Mouse (Mus musculus) left cerebral cortex, adult 8-10 months (tissue): ENCODE data around the gene Foxs1. TPM values are rescaled to one million over a fixed set of nuclear protein-coding genes. Genes with fewer than 3 reads are reported as not detected.

Experiments used
- DNase-seq, 2 experiments: peaks; one replicate each; pipeline ENCODE4 v3.0.0; 2022; ENCODE audit warnings: low spot score in 2 of 2
- total RNA-seq, 4 experiments: library from RNA; stranded (reverse); gene quantifications; 2 replicates each; pipeline ENCODE4 v1.2.4; 2022

Gene Foxs1
- total RNA-seq, 4 experiments from 2014 or later = 0.34 to 0.88 (median 0.74) TPM; not detected in 1

DNA sequence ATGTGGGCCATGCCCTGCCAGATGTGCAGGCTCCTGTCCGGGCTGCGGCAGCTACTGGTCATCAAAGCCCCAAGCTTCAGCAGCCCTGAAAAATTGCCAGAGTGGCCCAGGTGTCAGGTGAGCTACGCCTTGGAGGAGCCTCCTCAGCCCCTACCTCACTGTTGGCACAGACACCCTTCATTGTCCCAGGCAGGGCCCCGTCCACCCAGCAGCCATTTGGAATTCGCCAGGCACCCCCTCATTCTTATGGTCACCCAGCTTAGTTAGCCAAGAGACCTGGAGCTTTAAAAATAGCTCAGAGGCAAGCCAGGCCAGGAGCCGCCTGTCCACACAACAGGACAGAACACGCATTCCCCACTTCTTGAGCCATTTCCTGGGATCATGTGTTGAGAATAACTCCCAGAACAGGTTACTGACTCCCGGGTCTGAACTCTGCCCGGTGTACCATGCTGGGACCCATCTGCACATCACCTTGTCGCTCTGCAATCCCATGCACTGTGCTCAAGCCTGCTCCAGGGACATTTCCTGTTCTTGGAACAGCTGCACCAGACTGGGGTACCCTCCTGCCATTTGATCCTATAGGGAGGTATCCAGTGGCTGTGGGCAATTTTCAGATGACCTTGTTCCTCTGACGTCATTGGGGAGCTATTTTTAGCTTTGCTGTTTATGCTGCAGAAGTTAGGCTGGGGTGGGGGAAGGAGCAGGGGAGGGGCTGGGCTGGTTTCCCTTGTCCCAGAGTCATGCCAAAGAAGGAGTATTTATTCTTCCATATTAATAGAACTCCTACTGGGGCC lies 27.8 kb downstream of the Foxs1 start:
- no peak for DNase-seq

DNA sequence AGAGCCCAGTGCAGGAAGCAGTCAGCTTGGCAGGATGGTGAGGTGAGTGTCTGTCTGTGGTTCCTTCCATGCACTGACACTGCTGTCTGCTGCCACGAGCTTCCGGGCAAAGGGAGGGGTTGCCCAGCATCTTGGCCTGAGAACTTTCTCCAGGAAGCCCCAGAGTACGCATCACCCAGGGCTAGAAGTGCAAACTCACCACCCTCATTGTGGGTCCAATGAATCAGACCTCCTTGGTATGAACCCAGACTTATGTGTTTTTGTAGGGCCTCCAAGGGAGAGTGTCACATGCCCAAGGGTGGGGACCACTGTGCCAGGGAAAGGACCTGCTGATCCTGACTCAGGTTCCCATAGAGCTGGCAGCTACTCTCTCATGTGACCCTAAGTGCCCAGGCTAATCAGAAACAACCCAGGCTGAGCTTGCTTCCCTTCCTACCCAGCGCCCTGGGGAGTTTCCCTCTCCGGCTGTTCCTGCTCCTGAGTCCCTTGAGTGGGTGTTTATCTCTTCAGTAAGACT lies 28.8 kb downstream of the Foxs1 start:
- DNase-seq = no peak

DNA sequence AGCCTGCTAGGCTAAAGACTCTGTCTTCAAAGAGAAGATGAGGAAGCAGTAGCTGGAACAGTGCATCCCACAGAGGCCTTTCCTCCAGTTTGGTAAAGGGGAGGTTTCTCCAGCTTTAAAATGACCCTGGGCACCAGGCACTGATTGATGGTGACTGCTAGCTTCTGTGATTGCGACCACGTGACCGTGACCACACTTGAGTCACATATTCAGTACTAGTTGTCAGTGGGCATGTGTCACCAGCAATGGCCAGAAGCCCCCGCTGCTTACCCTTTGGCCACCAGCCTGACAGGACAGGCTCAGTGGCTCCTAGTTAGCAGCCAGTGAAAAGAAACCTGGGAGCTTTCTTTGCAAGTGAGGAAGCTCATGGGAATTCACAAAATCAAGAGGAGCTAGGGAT lies 29.4 kb downstream of the Foxs1 start:
- DNase-seq = no peak

DNA sequence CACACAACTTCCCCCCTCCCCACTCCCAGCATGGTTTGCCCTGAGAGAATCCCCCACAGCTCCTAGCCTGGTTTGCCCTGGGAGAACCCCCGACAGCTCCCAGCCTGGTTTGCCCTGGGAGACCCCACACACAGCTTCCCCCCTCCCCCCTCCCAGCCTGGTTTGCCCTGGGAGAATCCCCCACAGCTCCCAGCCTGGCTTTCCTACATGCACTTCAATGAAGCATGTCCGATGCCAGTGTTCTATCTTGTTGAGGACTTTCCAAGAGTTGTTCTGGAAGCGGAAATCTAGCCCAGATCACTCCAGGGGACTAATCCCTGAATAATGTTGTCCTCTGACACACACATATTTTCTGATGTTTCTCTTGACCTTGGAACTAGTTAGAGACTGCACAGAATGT lies 30.4 kb downstream of the Foxs1 start:
- no peak for DNase-seq

DNA sequence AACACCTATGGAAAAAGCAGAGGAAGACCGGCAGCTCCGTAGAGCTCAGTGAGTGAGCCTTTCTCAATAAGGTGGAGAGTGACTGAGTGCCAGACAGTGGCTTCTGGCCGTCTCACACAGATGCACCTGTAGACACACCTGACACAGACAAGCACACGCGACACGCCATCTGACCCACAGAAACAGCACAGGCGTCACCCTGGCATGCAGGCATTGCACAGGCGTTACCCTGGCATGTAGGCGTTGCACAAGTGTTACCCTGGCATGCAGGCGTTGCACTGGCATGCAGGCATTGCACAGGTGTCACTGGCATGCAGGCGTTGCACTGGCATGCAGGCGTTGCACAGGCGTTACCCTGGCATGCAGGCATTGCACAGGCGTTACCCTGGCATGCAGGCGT lies 31.7 kb downstream of the Foxs1 start:
- DNase-seq = no peak

DNA sequence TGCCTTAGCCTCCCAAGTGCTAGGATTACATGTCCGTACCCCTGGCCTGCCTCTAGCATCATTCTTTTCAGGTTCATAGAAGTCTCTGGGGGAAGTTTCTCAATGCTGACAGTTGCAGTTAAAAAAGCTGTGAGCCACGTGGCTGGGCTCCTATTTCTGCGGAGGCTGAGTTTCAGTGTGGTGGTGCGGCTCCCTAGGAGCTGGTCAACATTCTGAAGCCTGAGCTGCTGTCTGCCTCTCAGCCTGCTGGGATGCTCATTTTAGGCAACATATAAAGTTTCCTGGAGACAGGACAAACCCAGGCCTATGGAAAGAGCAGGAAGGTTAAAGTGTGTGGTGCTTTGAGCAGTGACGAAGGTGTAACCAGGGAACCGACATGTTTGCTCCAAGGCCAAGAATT lies 34.0 kb downstream of the Foxs1 start:
- DNase-seq = no peak

DNA sequence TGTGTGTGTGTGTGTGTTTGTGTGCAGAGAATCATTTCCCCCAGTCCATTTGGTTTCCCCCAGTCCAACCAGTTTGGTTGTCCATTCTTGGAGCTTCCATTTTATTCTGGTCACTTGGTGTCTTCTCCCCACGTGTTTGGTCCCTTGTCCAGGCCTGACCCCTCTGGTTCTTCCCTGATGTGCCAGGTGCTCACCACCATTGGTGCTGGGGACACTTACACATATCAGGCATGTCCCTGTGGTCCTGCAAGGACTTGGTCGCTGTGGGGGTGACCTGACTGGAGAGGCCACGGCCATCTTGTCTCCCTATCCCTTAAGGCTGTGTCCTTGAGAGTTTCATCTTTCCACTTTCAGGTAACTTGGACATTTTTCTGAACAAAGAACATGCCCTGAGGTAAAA lies 36.1 kb downstream of the Foxs1 start:
- DNase-seq = no peak

DNA sequence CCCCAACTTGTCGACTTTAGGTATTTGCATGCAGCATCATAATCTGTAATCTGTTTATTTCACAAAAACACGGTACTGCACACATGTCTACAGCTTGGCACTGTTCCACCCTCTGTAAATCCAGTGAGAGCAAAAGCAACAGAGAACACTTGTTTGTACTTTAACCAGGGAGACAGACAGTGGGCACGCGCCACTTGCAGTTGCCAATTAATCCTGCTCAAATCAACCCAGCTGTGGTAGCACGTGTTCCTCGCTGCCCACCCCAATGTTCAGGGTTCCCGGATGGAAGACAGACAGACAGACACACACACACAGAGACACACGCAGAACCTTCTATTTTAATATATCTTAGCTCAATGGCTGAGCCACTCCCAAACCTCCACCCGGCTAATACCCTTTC lies 37.2 kb downstream of the Foxs1 start:
- no peak for DNase-seq

DNA sequence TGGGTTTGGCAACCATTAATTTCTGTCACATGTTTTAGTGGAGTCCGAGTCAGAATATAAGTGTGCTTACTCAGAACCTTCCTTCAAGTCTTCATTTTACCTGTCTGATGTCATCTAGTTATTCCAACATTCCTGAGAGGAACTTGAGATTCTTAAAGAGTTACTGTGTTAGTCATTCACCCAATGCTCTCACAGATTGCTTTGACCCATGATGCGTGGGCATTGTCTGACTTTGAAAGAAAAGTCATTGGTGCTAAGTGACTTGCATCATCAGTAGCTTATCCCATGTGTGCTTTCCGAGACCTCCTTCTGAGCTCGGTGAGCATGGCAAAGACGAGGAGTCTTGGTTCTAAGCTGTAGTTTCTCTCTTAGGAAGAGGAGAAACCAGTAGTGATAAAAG lies 44.2 kb downstream of the Foxs1 start:
- DNase-seq = no peak

DNA sequence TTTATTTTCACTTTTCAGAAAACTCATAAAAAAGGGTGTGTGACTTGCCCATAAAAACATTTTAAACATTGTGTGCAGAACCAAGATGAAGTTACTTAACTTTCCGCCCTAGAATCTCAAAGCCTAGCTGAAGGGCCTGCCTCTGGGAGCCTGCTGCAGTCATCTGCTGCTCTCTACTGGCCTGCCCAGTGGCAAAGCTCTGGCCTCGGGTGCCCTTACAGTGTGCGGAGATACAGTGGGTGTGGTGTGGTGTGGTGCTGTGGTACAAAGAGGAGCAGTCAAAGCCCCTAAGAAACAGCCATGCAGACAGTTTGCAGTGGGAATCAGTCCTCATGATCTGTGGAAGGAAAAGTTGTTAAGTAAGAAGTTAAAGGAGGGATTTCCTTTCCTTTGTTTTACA lies 45.8 kb downstream of the Foxs1 start:
- no peak for DNase-seq

DNA sequence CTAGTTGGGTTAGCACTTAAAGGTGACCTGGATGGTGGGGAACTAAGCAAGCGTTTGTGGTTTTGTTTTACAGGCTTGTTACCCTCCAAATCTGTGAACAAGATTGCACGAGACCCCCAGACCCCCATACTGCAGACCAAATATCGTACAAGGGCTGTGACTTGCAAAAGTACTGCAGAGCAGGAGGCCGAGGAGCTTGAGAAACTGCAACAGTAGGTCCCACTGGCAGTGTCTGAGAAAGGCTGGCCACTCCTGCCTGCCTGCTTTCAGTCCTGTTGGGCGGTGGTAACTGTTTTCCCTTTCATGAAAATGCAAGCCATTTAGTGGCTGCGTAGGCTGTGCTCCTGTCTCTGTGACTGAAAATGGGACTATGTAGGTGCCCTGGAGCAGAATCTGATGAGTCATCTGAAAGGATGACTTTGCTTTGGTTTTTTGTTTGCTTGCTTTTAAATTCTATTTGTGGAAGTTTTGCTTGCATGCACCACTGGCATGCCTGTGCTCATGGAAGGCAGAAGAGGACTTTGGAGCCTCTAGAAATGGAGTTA lies 48.8 kb downstream of the Foxs1 start:
- DNase-seq = peak in 1 of 2 experiments; percentile 84

Other genes with a start within 250 kb of the Foxs1 start
- 10 to 100 TPM; 15.5 to 18.6 (median 18.2) TPM for gene Mcts2, start 246.2 kb downstream of the Foxs1 start, total RNA-seq
- gene Id1, start 197.0 kb downstream of the Foxs1 start, total RNA-seq = 10 to 100 TPM; 19.1 to 30.8 (median 22.9) TPM
- 1 to 10 TPM; 2.1 to 4.8 (median 2.5) TPM for gene Cox4i2, start 179.0 kb downstream of the Foxs1 start, total RNA-seq
- gene Bcl2l1, start 101.5 kb downstream of the Foxs1 start, total RNA-seq = 100 to 1,000 TPM; 125 to 143 (median 135) TPM
- 1 to 10 TPM; 1.9 to 2.9 (median 2.2) TPM for gene Tpx2, start 85.2 kb downstream of the Foxs1 start, total RNA-seq
- gene Mylk2, start 21.9 kb downstream of the Foxs1 start, total RNA-seq = under 1 TPM in 3 of 4 experiments, not detected in 1; 0.19 to 0.39 (median 0.21) TPM
- 10 to 100 TPM; 16.2 to 22.7 (median 21.1) TPM for gene Dusp15, start 18.5 kb upstream of the Foxs1 start, total RNA-seq
- 1 to 10 TPM; 1.2 to 3.3 (median 2.3) TPM for gene Ttll9, start 29.3 kb upstream of the Foxs1 start, total RNA-seq
- 10 to 100 TPM; 53.3 to 59.2 (median 57.1) TPM for gene Pdrg1, start 82.2 kb upstream of the Foxs1 start, total RNA-seq
- gene Xkr7, start 98.6 kb upstream of the Foxs1 start, total RNA-seq = 1 to 10 TPM; 5.0 to 6.7 (median 5.9) TPM
- 1 to 10 TPM; 4.3 to 4.6 (median 4.4) TPM for gene Ccm2l, start 132.7 kb upstream of the Foxs1 start, total RNA-seq
- gene Hck, start 175.3 kb upstream of the Foxs1 start, total RNA-seq = 1 to 10 TPM; 1.7 to 4.2 (median 2.7) TPM
- gene Tm9sf4, start 228.1 kb upstream of the Foxs1 start, total RNA-seq = 100 to 1,000 TPM; 106 to 122 (median 113) TPM